Mouse (Mus musculus): ENCODE data around the gene Gpx4.
"Not testable (repeated sequence)": the region's sequence is repeated elsewhere in the genome, so short reads cannot be mapped to it uniquely, and the experiment has no call there.

The Gpx4 gene

DNA sequence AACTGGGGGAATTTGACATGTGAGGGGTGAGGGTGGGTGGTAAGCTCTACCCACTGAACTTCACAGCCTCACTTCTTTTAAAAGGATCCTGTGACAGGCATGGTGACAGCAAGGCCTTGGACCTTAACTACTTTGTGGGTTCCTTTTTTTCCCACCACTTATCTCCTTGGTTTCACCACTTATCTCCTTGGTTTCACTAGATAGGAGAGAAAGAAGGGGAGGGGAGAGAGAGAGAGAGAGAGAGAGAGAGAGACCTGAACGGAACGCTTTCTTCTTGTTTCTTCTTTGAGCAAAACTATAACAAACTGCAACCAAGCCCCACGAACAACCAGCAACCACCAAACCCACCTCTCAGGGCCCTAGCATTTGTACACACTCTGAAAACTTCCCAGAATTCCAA is 1.9 kb downstream of the Gpx4 start:
- in situ Hi-C loops (cut with MboI; ENCODE audit: low sequenced_read_pairs): no loop called here

DNA sequence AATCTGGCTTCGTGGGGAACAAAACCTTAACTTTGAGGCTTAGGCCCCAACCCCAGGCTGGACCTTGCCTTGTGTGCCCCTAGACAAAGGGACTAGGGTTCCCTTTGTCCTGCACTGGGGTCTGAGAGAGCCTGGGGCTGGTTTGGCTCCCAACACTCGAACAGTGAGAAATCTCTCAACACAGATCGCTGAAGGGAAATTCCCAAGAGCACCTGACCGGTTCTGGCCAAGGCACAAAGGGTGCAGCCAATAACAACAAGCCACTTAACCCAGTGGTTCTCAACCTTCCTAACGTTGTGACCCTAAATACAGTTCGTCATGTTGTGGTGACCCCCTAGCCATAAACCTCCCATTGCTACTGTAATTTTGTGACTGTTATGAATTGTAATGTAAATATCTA is 3.3 kb downstream of the Gpx4 start:
- in situ Hi-C loops (cut with MboI; ENCODE audit: low sequenced_read_pairs): no loop called here

DNA sequence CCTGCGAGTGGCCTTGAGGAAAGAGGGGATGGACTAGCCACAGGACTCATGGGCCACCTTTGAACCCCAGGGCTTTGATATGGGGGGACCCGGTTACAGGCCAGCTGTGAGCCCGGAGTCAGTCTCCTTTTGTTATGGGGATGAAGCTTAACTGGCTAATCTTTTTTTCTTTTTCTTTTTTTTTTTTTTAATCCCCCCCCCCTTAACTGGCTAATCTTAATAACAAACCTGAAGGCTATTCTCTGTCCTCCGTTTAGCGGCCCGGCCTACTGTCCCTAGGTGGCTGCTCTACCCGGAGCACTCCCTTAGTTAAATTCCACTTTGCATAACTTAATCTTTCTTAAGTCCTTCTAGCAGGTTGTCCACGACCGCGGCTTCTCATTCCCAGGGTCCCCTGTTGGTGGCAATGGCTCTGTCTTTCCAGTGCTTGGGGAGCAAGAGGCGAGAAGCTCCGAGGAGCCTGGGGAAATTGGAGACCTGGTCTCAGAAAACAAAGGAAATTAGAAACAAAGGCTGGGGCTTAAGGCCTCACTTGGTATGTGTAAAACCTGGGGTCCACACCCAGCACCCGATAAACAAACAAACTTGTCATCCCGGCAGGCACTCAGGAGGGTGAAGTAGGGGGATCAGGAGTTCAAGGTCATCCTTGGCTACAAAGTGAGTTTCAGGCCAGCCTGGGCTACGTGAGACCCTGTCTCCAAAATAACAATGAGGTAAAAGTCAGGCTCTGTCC is 4.1 kb downstream of the Gpx4 start:
- in situ Hi-C loops (cut with MboI; ENCODE audit: low sequenced_read_pairs): no loop called here

DNA sequence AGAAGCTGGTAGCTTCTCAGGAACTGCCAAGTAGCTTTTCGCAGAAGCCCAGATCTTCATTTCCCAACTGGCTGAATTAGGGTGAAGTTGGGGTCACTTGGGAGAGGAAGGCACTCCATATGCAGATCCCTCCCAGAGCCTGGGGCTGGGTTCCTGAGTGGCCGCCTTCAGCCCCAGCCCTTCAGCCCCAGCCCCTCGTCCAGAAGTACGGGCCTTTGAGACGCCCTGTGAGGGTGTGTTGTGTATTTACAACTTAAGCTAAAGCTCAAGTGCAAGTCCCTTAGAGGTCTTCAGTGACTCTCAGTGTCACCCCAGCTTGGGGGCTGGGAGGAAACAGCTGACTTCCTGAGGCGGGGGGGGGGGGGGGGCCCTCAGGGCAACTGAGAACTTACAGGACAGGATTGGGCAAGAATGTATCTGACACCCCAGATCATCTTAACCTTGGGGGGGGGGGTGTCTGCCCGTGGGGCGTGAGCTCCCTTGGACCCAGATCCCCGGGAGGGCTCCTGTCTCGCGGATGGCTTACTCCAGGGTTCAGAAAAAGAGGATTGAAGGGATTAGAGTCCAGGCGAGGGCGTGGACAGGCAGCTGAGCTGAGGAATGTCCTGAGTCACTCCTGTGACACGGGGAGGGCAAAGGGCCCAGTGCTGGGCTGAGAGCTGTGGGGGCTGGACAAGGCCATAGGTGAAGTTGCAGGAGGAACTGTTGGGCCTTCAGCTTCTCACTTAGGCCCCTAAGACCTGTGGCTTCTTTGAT is 4.8 kb downstream of the Gpx4 start:
- in situ Hi-C loops (cut with MboI; ENCODE audit: low sequenced_read_pairs): no loop called here

DNA sequence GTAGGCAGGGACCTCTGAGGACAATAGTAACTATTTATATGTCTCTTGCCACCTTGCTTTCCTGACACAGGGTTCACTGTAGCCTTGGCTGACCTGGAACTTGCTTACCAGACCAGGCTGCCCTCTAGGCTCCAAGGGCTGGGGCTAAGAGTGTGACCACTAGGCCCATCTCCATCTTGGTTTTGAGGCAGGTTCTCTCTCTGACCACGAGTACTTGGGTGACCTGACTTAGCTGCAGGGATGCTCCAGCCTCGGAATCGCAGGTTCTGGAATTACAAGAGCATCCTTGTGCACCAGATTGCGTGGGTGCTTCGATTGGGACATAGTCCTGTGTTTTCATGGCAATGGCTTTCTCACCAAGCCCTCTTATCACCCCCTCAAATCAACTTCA is 5.4 kb downstream of the Gpx4 start:
- in situ Hi-C loops (cut with MboI; ENCODE audit: low sequenced_read_pairs): no loop called here

DNA sequence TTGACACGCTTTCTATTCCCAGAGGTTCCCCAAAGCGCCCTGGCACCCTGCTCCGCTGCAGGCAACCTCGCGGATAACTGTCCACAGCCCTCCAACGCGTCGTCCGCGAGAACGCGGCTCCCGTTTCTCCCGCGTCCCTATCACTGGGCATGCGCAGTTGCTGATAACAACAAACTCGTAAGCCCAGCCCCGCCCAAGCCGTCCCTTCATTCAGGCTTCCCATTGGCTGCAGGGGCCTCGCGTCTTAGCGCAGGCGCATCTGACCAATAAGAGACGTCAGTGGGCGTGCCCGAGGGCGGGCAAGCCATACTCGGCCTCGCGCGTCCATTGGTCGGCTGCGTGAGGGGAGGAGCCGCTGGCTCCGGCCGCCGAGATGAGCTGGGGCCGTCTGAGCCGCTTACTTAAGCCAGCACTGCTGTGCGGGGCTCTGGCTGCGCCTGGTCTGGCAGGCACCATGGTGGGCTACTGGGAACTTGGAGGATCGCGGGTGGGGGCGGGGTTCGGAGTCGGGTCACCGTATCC is 6.4 kb downstream of the Gpx4 start:
- in situ Hi-C loops (cut with MboI; ENCODE audit: low sequenced_read_pairs): no loop called here

DNA sequence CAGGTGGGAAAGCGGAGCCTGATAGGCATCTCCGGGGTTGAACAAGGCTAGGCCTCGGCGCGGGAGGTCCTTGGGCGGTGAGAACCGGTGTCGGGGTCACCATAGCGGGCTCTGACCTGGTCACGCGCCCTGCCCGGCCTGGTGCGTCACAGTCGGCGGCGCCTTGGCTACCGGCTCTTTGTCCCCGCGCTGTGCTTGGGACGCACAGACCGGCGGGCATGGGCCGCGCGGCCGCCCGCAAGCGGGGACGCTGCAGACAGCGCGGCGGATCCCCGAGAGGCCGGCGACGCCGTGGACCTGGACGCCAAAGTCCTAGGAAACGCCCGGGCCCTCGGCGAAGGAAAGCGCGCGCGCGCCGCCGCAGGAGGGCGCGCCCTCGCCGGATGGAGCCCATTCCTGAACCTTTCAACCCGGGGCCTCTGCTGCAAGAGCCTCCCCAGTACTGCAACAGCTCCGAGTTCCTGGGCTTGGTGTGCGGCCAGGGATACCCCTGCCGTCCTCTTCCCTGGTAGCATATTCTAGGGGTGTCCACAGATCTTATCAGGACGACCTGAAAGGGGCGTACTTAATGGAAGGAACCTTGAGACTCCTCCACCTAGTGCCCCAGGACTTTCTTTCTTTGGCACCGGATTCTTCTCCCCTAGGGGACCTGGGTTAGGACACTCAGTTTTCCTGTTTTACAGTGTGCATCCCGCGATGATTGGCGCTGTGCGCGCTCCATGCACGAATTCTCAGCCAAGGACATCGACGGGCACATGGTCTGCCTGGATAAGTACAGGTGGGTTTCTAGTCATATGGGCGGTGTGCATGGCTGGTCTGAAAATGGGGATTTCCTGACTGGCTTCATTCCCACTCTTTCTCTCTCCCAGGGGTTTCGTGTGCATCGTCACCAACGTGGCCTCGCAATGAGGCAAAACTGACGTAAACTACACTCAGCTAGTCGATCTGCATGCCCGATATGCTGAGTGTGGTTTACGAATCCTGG is 7.2 kb downstream of the Gpx4 start:
- in situ Hi-C loops (cut with MboI; ENCODE audit: low sequenced_read_pairs): no loop called here

DNA sequence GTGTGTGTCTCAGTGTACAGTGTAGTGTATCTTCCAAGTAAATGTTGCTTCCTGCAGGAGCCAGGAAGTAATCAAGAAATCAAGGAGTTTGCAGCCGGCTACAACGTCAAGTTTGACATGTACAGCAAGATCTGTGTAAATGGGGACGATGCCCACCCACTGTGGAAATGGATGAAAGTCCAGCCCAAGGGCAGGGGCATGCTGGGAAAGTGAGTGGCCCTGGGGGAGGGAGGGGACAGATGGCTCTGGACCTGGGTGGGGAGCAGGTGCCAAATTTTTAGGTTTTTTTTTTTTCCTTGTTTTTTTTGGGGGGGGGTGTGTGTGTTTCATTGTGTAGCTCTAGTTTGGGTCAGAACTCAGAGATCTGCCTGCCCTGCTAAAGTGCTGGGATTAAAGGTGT is 7.9 kb downstream of the Gpx4 start:
- in situ Hi-C loops (cut with MboI; ENCODE audit: low sequenced_read_pairs): not testable (repeated sequence)

DNA sequence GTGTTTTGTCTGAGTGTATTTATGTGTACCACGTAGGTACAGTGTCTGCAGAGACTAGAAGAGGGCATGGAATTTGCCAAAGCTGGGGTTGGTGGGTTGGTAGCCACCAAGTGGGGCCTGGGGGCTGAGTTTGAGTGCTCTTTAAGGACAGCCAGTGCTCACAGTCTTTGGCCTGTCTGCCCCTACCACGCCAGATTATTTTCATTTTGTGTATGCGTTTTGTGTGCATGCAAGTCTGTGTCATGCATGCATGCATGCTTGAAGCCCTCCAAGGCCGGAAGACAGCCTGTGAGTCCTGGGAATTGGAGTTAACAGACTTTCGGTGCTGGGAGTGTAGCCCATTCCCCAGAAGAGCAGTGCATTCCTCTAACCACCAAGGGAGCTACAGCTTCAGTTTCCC is 8.4 kb downstream of the Gpx4 start:
- in situ Hi-C loops (cut with MboI; ENCODE audit: low sequenced_read_pairs): no loop called here

DNA sequence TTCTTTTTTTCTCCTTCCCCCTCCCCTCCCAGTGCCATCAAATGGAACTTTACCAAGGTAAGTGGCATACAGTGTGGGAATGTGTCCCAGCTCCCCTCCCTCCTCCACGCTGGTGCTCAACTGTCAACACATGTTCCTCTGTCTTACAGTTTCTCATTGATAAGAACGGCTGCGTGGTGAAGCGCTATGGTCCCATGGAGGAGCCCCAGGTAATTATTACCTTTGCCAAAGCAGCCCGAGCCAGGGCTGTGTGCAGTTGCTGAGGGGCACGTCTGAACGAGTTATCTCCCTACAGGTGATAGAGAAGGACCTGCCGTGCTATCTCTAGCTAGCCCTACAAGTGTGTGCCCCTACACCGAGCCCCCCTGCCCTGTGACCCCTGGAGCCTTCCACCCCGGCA is 8.9 kb downstream of the Gpx4 start:
- in situ Hi-C loops (cut with MboI; ENCODE audit: low sequenced_read_pairs): no loop called here

DNA sequence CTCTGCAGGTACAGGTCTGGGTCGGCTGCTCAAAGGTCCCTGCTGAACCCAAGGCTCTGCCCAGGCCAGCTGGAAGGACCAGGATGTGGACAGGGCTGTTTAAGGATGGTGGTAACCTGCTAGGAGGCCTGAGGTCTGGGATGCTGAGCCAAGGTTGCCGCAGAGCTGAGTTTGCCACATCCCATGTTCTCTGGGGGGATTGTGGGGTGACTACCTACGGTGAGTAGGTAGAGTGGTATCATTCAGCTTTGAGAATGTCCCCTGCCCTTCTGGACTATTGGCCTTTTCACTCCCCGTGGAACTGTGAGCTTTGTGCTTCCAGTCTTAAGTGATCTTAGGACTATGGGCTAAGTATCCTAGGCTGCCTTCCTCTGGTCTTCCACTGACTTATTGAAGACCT is 9.5 kb downstream of the Gpx4 start:
- in situ Hi-C loops (cut with MboI; ENCODE audit: low sequenced_read_pairs): no loop called here

DNA sequence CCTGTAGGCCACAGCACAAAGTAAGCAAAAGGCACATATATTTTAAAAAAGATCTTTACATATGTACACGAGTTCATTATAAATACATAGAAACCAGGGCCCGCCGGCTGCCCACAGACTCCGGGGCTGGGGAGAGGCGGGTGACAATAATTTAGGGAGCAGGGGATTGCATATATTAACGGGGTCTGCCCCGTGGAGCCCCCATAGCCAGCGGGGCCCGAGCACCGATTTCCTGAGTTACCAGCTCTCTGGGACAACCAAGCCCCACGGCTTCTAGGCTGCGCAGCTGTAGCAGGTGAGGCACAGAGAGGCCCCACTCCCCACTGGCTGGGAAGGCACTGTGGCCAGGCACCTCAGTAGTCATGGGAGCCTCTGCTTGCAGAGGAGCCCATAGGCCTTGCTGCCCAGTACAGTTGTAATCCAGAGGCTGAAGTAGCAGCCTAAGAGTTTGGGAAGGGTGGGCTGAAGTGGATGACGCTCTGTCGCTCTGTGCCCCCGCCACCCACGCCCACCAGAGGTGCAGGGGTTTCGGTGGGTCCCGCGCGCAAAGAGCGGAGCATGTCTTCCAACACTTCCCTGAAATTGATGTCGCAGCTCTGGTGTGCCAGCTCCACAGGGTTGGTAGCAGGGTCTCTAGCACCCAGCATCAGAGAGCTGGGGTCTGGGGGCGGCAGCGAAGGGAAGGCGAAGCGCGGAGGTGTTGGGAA is 10.2 kb downstream of the Gpx4 start:
- in situ Hi-C loops (cut with MboI; ENCODE audit: low sequenced_read_pairs): no loop called here

DNA sequence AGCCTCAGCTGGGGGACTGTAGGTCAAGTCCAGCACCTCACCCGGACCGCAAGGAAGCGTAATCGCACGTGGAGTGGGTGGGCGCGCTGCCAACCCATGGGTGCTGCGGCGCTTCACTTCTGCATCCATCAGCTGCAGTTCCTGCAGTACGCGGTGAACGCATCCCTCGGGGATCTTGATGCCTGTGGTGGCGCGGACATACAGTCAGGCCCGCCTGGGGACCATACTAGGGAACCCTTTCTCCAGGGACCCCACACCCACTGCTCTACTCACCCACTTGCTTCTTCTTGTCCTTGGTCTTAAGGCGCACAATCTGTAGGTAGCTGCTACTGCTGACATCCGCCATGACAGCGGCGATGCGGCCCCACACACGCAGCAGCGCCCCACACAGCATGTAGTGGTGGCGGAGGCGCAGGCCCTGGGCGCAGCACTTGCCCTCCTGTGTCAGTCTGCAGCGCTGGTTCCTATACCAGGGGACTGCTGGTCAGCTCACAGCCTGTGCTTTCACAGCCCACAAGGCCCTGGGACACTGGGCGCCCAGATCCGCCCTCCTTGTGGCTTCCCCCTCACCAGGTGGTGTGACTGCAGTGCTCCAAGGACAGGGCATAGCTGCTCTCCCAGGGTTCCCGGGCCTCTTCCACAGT is 10.8 kb downstream of the Gpx4 start:
- in situ Hi-C loops (cut with MboI; ENCODE audit: low sequenced_read_pairs): no loop called here

DNA sequence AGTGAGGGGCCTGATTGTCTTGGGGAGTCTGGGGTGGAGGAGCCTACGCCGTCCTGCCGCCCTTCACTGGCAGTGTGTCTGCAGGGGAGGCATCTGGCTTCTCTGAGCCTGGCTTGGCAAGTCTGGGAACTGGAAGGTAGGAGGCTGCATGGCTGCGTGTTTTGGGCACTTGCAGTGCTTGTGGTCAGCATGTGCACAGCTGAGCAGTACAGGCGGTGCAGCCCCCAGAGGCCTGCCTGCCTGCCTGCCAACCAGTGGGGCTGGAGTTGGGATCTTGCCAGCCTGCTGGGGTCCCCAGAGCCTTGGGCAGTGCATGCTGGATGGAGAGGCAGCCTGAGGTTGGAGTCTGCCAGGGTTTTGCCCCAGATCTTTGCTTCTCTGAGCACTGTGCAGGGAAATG is 16.1 kb downstream of the Gpx4 start:
- in situ Hi-C loops (cut with MboI; ENCODE audit: low sequenced_read_pairs): no loop called here

DNA sequence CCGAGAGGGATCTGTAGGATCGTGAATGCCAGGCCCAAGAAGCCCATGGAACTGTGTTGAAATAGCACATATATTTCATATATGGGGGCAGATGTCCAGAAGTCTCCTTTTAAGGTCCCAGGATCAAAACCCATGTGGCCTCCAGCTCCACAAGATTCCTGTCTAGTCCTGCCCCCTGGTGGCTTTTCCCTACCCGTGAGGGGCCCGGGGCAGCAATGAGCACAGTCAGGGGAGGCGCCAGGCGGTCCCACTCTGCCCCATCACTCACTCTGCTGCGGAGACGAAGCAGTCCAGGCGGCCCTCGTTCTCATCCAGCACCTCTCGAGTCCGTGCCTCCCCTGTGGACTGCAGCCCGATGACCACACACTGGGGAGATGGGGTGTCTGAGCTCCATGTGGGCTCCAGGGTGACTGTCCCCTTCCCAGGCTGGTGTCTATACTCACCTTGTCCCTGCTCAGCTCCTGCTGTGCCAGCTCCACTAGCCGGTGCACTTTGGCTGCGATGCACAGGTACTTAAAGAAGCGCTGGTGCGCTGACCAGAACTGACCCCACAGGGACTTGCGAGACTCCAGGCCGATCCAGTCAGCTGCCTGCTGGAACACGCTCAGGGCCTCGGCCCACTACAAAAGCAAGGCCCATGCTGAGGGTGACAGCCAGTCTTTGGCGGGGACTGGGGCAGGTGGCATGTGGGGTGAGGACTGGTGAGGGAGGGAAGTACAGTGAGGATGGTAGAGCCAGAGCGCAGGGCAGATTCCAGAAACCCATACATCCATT is 17.1 kb downstream of the Gpx4 start:
- in situ Hi-C loops (cut with MboI; ENCODE audit: low sequenced_read_pairs): no loop called here

DNA sequence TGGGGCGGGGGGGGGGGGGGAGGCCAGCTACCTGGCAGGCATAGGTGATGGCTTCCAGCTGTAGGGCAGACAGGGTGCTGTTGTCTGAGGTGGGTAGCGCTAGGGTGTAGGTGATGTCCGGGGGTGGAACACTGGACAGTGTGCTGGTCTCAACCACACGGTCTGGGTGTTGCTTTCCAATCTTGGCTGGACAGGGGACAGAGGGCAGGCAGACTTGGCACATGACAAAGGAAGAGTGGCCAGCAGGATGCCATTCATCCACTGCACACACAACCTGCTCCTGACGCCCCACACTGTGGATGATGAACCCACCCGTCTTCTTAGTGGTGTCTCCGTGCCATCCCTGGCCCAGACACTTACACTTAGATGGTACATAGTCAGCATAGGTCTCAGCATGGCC is 22.3 kb downstream of the Gpx4 start:
- in situ Hi-C loops (cut with MboI; ENCODE audit: low sequenced_read_pairs): no loop called here

DNA sequence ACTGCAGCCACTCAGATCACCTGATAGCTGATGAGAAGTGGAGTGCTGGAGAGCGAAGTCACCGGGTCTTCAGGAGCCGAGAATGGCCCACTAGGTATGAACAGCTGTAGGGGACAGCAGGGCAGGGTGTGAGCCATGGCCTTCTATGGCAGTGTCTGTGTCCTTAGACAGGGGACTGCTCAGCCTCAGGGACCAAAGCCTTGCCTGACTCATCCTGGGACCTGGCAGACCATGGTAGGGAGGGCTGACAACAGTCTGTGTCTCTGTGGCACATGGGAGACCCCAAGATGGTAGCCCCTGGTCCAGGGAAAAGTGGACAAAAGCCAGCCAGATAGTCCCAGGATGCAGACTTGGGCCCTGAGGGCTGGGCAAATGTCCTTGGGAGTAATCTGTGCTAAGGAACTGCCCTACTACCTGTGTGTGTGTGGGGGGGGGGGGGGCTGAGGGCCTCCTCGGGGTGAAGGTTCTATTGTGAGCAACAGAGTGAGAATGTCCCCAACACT is 23.0 kb downstream of the Gpx4 start:
- in situ Hi-C loops (cut with MboI; ENCODE audit: low sequenced_read_pairs): no loop called here

DNA sequence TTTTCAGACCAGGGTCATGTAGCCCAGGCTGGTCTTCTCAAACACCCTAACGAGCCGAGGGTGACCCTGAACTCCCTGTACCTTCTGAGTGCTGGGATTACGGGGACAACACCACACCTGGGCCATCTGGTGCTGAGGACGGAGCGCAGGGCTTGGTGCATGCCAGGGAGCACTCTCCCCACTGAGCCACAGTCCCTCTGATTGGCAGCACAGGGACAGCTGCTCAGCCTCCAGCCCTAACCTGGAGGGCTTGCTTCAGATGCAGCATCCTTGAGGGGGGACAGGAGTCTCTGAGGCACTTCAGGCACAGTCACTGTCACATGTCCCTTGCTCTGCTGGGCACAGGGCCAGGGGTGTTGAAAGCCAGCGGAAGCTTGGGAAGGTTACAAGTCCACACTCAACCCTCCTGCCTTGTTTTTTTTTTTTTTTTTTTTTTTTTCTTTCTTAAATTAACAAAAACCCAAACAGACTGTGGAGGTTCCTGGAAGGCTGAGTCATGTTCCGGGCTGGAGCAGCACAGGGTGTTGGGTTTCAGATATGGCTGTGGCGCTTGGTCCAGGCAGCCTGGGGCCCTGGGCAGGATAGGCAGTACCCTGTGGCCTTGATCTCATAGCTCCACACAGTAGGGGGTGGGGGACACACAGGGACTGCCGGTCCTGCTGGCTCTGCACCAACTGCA is 24.0 kb downstream of the Gpx4 start:
- in situ Hi-C loops (cut with MboI; ENCODE audit: low sequenced_read_pairs): no loop called here

DNA sequence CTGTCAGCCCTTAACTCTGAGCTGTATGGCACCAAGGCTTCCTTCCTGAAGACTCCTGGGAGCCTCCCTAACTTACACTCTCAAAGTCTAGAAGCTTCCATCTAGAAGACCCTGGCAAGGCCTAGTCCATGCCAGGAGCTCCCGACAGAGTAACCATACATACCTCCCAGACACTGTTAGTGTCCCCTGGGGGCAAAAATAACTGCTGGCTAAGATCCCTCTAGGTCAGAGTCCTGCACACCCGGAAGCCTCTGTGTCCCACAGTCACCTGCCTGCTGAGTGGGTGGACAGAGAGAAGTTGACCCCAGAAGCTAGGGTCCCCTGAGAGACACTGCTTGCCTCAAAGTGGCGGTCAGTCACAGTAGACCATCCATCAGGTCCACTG is 24.5 kb downstream of the Gpx4 start:
- in situ Hi-C loops (cut with MboI; ENCODE audit: low sequenced_read_pairs): no loop called here
